Mouse (Mus musculus): Measurements from ENCODE around the gene Endod1. TPM values are rescaled to one million over a fixed set of nuclear protein-coding genes. Genes with fewer than 3 reads are reported as not detected.

Endod1 gene
- total RNA-seq, 2 experiments from 2014 or later: 18.2 to 24.0 TPM

- DNase-seq (ENCODE audit: low spot score in 2 of 2): no peak
Measured at GRCm38 (mm10) chr9:14335829-14336228, 45.5 kb downstream of the Endod1 start.

- DNase-seq (ENCODE audit: low spot score in 2 of 2): no peak
Measured at GRCm38 (mm10) chr9:14316618-14317017, 64.7 kb downstream of the Endod1 start.

GRCm38 (mm10) chr9:14314477-14314876 is 66.8 kb downstream of the Endod1 start:
- DNase-seq (ENCODE audit: low spot score in 2 of 2): no peak

GRCm38 (mm10) chr9:14313968-14314367 is 67.3 kb downstream of the Endod1 start:
- DNase-seq (ENCODE audit: low spot score in 2 of 2): no peak

- no peak for DNase-seq (ENCODE audit: low spot score in 2 of 2)
Measured at GRCm38 (mm10) chr9:14307341-14307740, 74.0 kb downstream of the Endod1 start.

- DNase-seq (ENCODE audit: low spot score in 2 of 2): no peak
Measured at GRCm38 (mm10) chr9:14304262-14304968, 76.9 kb downstream of the Endod1 start.

Other genes starting within 250 kb of the Endod1 start
- gene Sesn3, start 106.4 kb downstream of the Endod1 start, total RNA-seq (2021): 10 to 100 TPM; 50.7 to 52.8 TPM
- under 1 TPM; 0.50 to 0.79 TPM for gene Kdm4d, start 119.0 kb upstream of the Endod1 start, total RNA-seq (2021)
- 100 to 1,000 TPM; 118 to 127 TPM for gene Cwc15, start 119.1 kb upstream of the Endod1 start, total RNA-seq (2021)

Measured in adrenal gland, postnatal 4 days (tissue).